Mouse (Mus musculus): ENCODE results near the gene Pcbp3. TPM values are rescaled to one million over a fixed set of nuclear protein-coding genes. Genes with fewer than 3 reads are reported as not detected.

Gene Pcbp3
- polyA plus RNA-seq, 1 experiment from 2014 or later, result 18.8 TPM

GRCm38 (mm10) chr10:76846480-76846879, 115.2 kb downstream of the Pcbp3 start:
- no peak for TF ChIP-seq CTCF (IDR thresholded peaks at IDR 0.05; ENCODE audit: low read depth)
- H3K9ac ChIP-seq (ENCODE audit: low read depth, low read length), result no peak overlapping the region
- H3K27ac ChIP-seq (ENCODE audit: low read depth, low read length), result no peak overlapping the region
- H3K4me3 ChIP-seq (ENCODE audit: low read depth, low read length), result no peak overlapping the region
- WGBS, result 73% methylated on average over 5 of the region's 5 CpGs
- H3K4me1 ChIP-seq (replicated peaks; ENCODE audit: control insufficient read depth, insufficient read depth, low read length), result no peaks in the 10 kb centered on the region
- H3K4me2 ChIP-seq (replicated peaks; ENCODE audit: low read depth), result no peak overlapping the region
- ATAC-seq, result no peak
- no peaks in the 10 kb centered on the region for H3K36me3 ChIP-seq (ENCODE audit: control insufficient read depth, insufficient read depth)
- no peaks in the 10 kb centered on the region for H3K9me3 ChIP-seq (ENCODE audit: control insufficient read depth)
- H3K27me3 ChIP-seq (replicated peaks; ENCODE audit: control insufficient read depth, insufficient read depth, low read length), result no peaks in the 10 kb centered on the region

GRCm38 (mm10) chr10:76844901-76845300, 116.8 kb downstream of the Pcbp3 start:
- Histone ChIP-seq H3K4me2 (replicated peaks; ENCODE audit: low read depth) (no peak overlapping the region), H3K36me3 (ENCODE audit: control insufficient read depth, insufficient read depth) (no peaks in the 10 kb centered on the region), H3K4me1 (replicated peaks; ENCODE audit: control insufficient read depth, insufficient read depth, low read length) (no peaks in the 10 kb centered on the region; the same call in 1 of the 2 replicates), H3K9me3 (ENCODE audit: control insufficient read depth) (no peaks in the 10 kb centered on the region), H3K27me3 (replicated peaks; ENCODE audit: control insufficient read depth, insufficient read depth, low read length) (no peaks in the 10 kb centered on the region), H3K27ac (ENCODE audit: low read depth, low read length) (no peak overlapping the region), H3K9ac (ENCODE audit: low read depth, low read length) (no peak overlapping the region), H3K4me3 (ENCODE audit: low read depth, low read length) (no peak overlapping the region)
- ATAC-seq, result no peak
- WGBS, result 86% methylated on average over 4 of the region's 4 CpGs
- no peak for TF ChIP-seq CTCF (IDR thresholded peaks at IDR 0.05; ENCODE audit: low read depth)

- TF ChIP-seq CTCF (IDR thresholded peaks at IDR 0.05; ENCODE audit: low read depth), result no peak
- no peak overlapping the region for H3K9ac ChIP-seq (ENCODE audit: low read depth, low read length)
- H3K4me3 ChIP-seq (ENCODE audit: low read depth, low read length), result no peak overlapping the region
- no peak for ATAC-seq
- H3K36me3 ChIP-seq (ENCODE audit: control insufficient read depth, insufficient read depth), result no peaks in the 10 kb centered on the region
- no peaks in the 10 kb centered on the region for H3K27me3 ChIP-seq (replicated peaks; ENCODE audit: control insufficient read depth, insufficient read depth, low read length)
- 74% methylated on average over 3 of the region's 3 CpGs for WGBS
- H3K27ac ChIP-seq (ENCODE audit: low read depth, low read length), result no peak overlapping the region
- H3K4me1 ChIP-seq (replicated peaks; ENCODE audit: control insufficient read depth, insufficient read depth, low read length), result no peaks in the 10 kb centered on the region; the same call in 1 of the 2 replicates
- H3K4me2 ChIP-seq (replicated peaks; ENCODE audit: low read depth), result no peak overlapping the region
- no peaks in the 10 kb centered on the region for H3K9me3 ChIP-seq (ENCODE audit: control insufficient read depth)
These were observed 117.3 kb downstream of the Pcbp3 start for GRCm38 (mm10) chr10:76844365-76844764.

- 52% methylated on average over 3 of the region's 3 CpGs for WGBS
- Histone ChIP-seq H3K36me3 (ENCODE audit: control insufficient read depth, insufficient read depth) (no peaks in the 10 kb centered on the region), H3K4me2 (replicated peaks; ENCODE audit: low read depth) (no peak overlapping the region), H3K27me3 (replicated peaks; ENCODE audit: control insufficient read depth, insufficient read depth, low read length) (no peaks in the 10 kb centered on the region), H3K27ac (ENCODE audit: low read depth, low read length) (no peak overlapping the region), H3K4me3 (ENCODE audit: low read depth, low read length) (no peak overlapping the region), H3K4me1 (replicated peaks; ENCODE audit: control insufficient read depth, insufficient read depth, low read length) (no peaks in the 10 kb centered on the region; the same call in 1 of the 2 replicates), H3K9ac (ENCODE audit: low read depth, low read length) (no peak overlapping the region), H3K9me3 (ENCODE audit: control insufficient read depth) (no peaks in the 10 kb centered on the region)
- ATAC-seq, result 0 out of 2 replicates have a peak, but pooled peaks have one; percentile 13
- no peak for TF ChIP-seq CTCF (IDR thresholded peaks at IDR 0.05; ENCODE audit: low read depth)
These were observed 119.6 kb downstream of the Pcbp3 start for GRCm38 (mm10) chr10:76842087-76842486.

GRCm38 (mm10) chr10:76841220-76841619, 120.5 kb downstream of the Pcbp3 start:
- 72% methylated on average over 1 of the region's 1 CpGs for WGBS
- Histone ChIP-seq H3K27ac (ENCODE audit: low read depth, low read length) (no peak overlapping the region), H3K4me1 (replicated peaks; ENCODE audit: control insufficient read depth, insufficient read depth, low read length) (no peaks in the 10 kb centered on the region; the same call in 1 of the 2 replicates), H3K4me2 (replicated peaks; ENCODE audit: low read depth) (no peak overlapping the region), H3K36me3 (ENCODE audit: control insufficient read depth, insufficient read depth) (no peaks in the 10 kb centered on the region), H3K9ac (ENCODE audit: low read depth, low read length) (no peak overlapping the region), H3K9me3 (ENCODE audit: control insufficient read depth) (no peaks in the 10 kb centered on the region), H3K27me3 (replicated peaks; ENCODE audit: control insufficient read depth, insufficient read depth, low read length) (no peaks in the 10 kb centered on the region), H3K4me3 (ENCODE audit: low read depth, low read length) (no peak overlapping the region)
- ATAC-seq, result no peak
- TF ChIP-seq CTCF (IDR thresholded peaks at IDR 0.05; ENCODE audit: low read depth), result no peak

GRCm38 (mm10) chr10:76840566-76840965, 121.1 kb downstream of the Pcbp3 start:
- Histone ChIP-seq H3K9me3 (ENCODE audit: control insufficient read depth) (no peaks in the 10 kb centered on the region), H3K4me3 (ENCODE audit: low read depth, low read length) (no peak overlapping the region), H3K27me3 (replicated peaks; ENCODE audit: control insufficient read depth, insufficient read depth, low read length) (no peaks in the 10 kb centered on the region), H3K4me2 (replicated peaks; ENCODE audit: low read depth) (no peak overlapping the region; the same call in 1 of the 2 replicates), H3K27ac (ENCODE audit: low read depth, low read length) (0 out of 2 replicates have a peak overlapping the region, but pooled peaks have one; percentile 28), H3K4me1 (replicated peaks; ENCODE audit: control insufficient read depth, insufficient read depth, low read length) (no peaks in the 10 kb centered on the region; the same call in 1 of the 2 replicates), H3K9ac (ENCODE audit: low read depth, low read length) (no peak overlapping the region), H3K36me3 (ENCODE audit: control insufficient read depth, insufficient read depth) (no peaks in the 10 kb centered on the region)
- no peak for TF ChIP-seq CTCF (IDR thresholded peaks at IDR 0.05; ENCODE audit: low read depth)
- 40% methylated on average over 5 of the region's 5 CpGs for WGBS
- no peak for ATAC-seq

All from intestine, postnatal 0 days (tissue).